Mouse (Mus musculus) ES-Bruce4 (cell line): ENCODE results near the gene Etnk1. TPM values are rescaled to one million over a fixed set of nuclear protein-coding genes. Genes with fewer than 3 reads are reported as not detected.

Experiments
- H3K27ac ChIP-seq: 2 replicates; pipeline ENCODE4 v1.5.1; 2012; ENCODE audit warnings: low read length, inconsistent platforms; ENCODE audit not compliant: insufficient read depth
- H3K27me3 ChIP-seq: 2 replicates; pipeline ENCODE4 v1.6.1; 2012; ENCODE audit warnings: mild to moderate bottlenecking, low read length, inconsistent platforms; ENCODE audit not compliant: control insufficient read depth, poor library complexity, insufficient read depth, severe bottlenecking
- H3K36me3 ChIP-seq: 2 replicates; pipeline ENCODE4 v1.6.1; 2012; ENCODE audit warnings: inconsistent platforms, mild to moderate bottlenecking, low read length, moderate library complexity; ENCODE audit not compliant: control insufficient read depth, poor library complexity, insufficient read depth, severe bottlenecking
- H3K4me1 ChIP-seq: one replicate; pipeline ENCODE4 v1.8.1; 2011; ENCODE audit warnings: low read length; ENCODE audit not compliant: control insufficient read depth, insufficient read depth
- H3K4me3 ChIP-seq: 2 replicates; pipeline ENCODE4 v1.5.1; 2011; ENCODE audit warnings: low read depth, mild to moderate bottlenecking, low read length
- H3K9ac ChIP-seq: 2 replicates; pipeline ENCODE4 v1.6.1; 2012; ENCODE audit warnings: low read depth, mild to moderate bottlenecking, inconsistent platforms; ENCODE audit not compliant: poor library complexity, severe bottlenecking
- H3K9me3 ChIP-seq: replicated peaks from 2 replicates; pipeline ENCODE4 v1.6.1; 2012; ENCODE audit warnings: mild to moderate bottlenecking, low read length, inconsistent platforms; ENCODE audit not compliant: control insufficient read depth, poor library complexity, insufficient read depth, severe bottlenecking
- CTCF ChIP-seq: IDR thresholded peaks from one replicate; pipeline ENCODE4 v1.8.1; 2011; ENCODE audit warnings: low read depth, low read length
- EP300 ChIP-seq: IDR thresholded peaks from 2 replicates; pipeline ENCODE4 v1.6.1; 2011; ENCODE audit warnings: low read depth, low read length; ENCODE audit not compliant: insufficient read depth
- POLR2A ChIP-seq: IDR thresholded peaks from one replicate; pipeline ENCODE4 v1.8.1; 2011; ENCODE audit warnings: low read length; ENCODE audit not compliant: insufficient read depth
- polyA plus RNA-seq: library from polyadenylated mRNA; stranded (reverse); fragments of >200 nt; gene quantifications from 2 replicates; pipeline ENCODE4 v1.2.4, GENCODE M21; 2011; ENCODE audit warnings: low read depth; ENCODE audit not compliant: missing spikeins, insufficient read depth, insufficient read length

The Etnk1 gene
- polyA plus RNA-seq, 1 experiment = 149 TPM

DNA sequence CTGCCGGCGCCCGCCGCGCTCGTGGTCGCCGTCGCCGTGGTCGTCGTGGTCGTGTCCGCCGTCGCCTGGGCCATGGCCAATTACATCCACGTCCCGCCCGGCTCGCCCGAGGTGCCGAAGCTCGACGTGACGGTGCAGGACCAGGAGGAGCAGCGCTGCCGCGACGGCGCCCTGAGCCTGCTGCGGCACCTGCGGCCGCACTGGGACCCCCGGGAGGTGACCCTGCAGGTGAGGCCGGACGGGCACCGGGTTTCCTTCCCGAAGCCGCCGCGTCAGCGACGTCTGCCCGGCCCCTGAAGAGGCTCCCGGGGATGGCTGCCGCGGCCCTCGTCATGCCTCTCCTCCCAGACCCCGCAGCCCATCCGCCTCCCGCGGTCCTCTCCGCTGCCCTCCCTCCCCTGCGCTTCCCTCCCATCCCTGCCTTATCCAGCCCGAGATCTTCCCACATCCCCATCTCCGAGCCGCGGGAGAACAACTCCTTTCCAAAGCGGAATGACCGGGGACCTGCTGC, 443 bp downstream of the Etnk1 start:
- Histone ChIP-seq H3K36me3 (peaks cover 28% of the 10 kb centered on the region), H3K4me3 (peak overlapping the region; percentile 95), H3K9me3 (no peaks in the 10 kb centered on the region), H3K27me3 (no peaks in the 10 kb centered on the region), H3K27ac (peak overlapping the region; percentile 66), H3K4me1 (peaks cover 3% of the 10 kb centered on the region), H3K9ac (peak overlapping the region; percentile 98)
- no peak for TF ChIP-seq CTCF
- TF ChIP-seq POLR2A = no peak
- TF ChIP-seq EP300 = no peak

DNA sequence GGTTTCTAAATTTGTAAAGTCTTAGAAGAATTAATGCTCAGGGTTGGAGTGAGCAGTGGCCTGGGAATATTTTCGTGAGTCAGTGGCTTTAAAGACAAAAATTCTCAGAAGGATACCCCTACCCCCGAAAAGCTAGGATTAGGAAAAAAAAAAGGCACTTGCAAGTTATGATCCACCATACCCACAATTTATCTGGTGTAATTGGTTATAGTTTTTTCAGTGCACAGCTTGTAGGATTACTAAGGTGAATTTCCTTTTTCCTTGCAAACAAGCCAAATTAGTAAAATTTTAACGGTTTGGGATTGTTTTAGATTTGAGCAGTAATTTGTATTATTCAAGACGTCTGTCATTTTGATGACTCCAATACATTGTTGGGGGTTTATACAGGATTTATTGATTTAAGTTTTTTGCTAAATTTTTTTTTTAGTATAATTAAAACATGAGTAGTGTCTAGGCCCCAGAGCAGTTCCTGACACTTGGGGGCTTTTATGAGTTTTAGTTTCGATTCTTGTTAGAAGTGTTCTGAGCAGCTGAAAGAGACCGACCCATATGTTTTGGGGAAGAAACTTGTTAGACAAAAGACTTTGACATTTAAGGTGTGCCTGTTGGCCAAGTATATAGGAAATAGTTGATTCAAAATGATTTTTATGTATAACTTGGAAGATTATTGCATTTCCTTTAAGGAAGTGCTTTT, 1.1 kb downstream of the Etnk1 start:
- TF ChIP-seq CTCF = no peak
- TF ChIP-seq POLR2A = no peak
- TF ChIP-seq EP300 = no peak
- H3K4me3 ChIP-seq = peak overlapping the region; percentile 95
- peak overlapping the region; percentile 98 for H3K9ac ChIP-seq
- no peaks in the 10 kb centered on the region for H3K9me3 ChIP-seq
- peaks cover 33% of the 10 kb centered on the region for H3K36me3 ChIP-seq
- no peaks in the 10 kb centered on the region for H3K27me3 ChIP-seq
- peaks cover 3% of the 10 kb centered on the region for H3K4me1 ChIP-seq
- H3K27ac ChIP-seq = peak overlapping the region; percentile 66

DNA sequence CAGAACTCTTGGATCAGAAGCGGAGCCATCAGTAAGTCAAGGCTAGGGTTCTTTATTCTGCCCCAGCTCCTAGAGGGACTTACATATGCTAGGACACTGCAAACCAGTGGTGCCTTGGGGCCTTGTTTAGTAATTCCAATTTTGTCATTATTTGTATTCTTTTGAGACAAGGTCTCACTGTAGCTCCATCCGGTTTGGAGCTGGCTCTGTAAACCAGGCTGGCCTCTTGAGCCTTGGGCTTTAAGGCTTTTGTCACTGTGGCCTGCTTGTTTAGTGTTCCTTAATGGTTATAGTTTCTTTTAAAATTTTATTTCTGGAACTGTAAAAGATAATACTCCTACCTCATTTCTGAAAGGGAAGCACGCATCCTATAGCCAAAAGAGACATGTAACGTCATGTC, 2.4 kb downstream of the Etnk1 start:
- Histone ChIP-seq H3K27ac (no peak overlapping the region), H3K9ac (peak overlapping the region; percentile 98), H3K36me3 (peaks cover 38% of the 10 kb centered on the region), H3K9me3 (no peaks in the 10 kb centered on the region), H3K4me3 (peak overlapping the region; percentile 54), H3K4me1 (peaks cover 2% of the 10 kb centered on the region), H3K27me3 (no peaks in the 10 kb centered on the region)
- TF ChIP-seq CTCF (no peak), POLR2A (no peak), EP300 (no peak)

DNA sequence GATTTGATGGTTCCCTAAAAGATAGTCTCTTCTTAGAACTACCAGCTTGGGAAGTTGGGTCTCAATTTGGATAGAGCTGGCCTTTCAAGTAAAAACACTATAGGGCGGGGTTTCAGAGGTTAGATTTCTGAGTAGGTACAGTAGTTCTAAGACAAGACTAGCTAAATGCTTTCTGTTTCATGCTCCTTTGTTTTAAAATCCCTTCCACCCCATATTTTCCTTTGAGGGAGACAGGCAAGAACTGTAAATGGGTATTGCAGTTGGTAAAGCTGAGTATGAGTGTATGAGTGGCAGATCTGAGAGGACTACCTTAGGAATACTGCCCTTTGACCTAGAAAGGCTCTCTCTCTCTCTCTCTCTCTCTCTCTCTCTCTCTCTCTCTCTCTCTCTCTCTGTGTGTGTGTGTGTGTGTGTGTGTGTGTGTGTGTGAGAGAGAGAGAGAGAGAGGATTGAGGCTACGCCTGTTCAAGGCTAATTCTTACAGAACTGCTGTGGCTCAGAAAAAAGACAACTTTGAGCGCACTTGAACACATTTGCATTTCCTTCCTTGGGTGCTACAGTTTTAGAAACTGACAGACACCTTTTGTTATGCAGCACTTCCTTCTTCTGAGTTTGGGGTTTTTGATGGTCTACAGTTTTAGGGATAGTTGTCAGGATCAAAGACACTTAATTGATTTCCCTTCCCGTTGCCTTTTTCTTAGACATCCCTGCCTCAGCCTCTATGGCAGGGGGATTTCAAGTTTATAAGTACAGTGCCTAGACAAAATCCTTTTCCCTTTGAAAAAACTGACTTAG, 3.3 kb downstream of the Etnk1 start:
- Histone ChIP-seq H3K9ac (peak overlapping the region; percentile 29), H3K4me1 (peaks cover 4% of the 10 kb centered on the region), H3K4me3 (no peak overlapping the region), H3K36me3 (peaks cover 38% of the 10 kb centered on the region), H3K27me3 (no peaks in the 10 kb centered on the region), H3K9me3 (no peaks in the 10 kb centered on the region), H3K27ac (0 out of 2 replicates have a peak overlapping the region, but pooled peaks have one; percentile 20)
- TF ChIP-seq POLR2A (no peak), CTCF (no peak), EP300 (no peak)

DNA sequence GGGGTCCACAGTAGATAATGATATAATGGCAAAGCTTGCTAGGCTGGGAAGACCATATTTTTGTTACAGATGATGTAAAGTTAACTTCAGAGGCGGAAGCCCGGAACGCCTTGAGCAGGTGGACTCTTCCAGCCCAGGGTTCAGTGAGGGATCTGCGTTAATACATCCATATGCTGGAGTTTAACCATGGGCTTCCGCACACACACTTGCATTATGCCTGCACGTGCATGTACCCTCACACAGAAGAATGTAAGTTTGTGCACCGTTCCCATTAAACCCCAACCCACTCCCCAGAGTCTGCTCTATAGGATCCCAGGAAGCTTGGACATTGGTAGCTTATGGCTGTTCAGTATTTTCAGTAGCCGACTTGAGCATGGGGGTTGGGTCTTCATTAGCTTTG, 4.0 kb downstream of the Etnk1 start:
- peaks cover 4% of the 10 kb centered on the region for H3K4me1 ChIP-seq

More for the DNA sequence above, 4.0 kb downstream of the Etnk1 start:
- TF ChIP-seq POLR2A = no peak
- TF ChIP-seq CTCF = no peak
- no peak for TF ChIP-seq EP300
- no peaks in the 10 kb centered on the region for H3K9me3 ChIP-seq
- H3K4me3 ChIP-seq = peak overlapping the region; percentile 23; the same call in 1 of the 2 replicates
- no peaks in the 10 kb centered on the region for H3K27me3 ChIP-seq
- peaks cover 45% of the 10 kb centered on the region for H3K36me3 ChIP-seq
- peak overlapping the region; percentile 29 for H3K9ac ChIP-seq
- 0 out of 2 replicates have a peak overlapping the region, but pooled peaks have one; percentile 14 for H3K27ac ChIP-seq
